Mouse (Mus musculus): ENCODE data around the gene Lrtm2.
"Not testable (repeated sequence)": the region's sequence is repeated elsewhere in the genome, so short reads cannot be mapped to it uniquely, and the experiment has no call there.

Gene Lrtm2

DNA sequence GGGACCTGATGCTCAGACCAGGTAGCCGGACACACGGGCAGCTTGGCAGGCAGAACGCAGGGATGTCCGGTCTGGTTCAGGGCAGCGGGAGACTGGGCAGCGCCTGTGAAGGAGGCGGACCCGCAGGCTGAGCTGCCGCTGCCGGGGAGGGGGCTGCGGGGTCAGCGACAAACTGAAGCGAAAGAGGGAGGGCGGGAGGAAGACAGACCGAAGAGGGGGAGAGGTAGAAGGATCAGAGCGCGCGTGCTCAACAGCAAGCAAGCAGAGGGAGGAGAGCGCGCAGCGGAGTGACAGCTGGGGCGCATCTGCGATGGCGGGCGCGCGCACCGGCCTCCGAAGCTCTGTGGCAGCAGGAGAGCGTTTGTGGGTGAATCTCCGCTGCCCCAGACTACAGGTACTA, at the start of gene Lrtm2:
Gene Lrtm2, minus strand, starts transcription at position 261 of the 400 bp plus-strand sequence.
- peak; percentile 59 for DNase-seq

GRCm38 (mm10) chr6:119378631-119379030, 48.1 kb upstream of the Lrtm2 start:
- no peak for DNase-seq

- no peak for DNase-seq
Observed at GRCm38 (mm10) chr6:119377613-119378012, 47.0 kb upstream of the Lrtm2 start.

- no peak for DNase-seq
Observed at GRCm38 (mm10) chr6:119375035-119375434, 44.5 kb upstream of the Lrtm2 start.

- DNase-seq = no peak
Observed at GRCm38 (mm10) chr6:119373000-119373705, 42.6 kb upstream of the Lrtm2 start.

- no peak for DNase-seq
Observed at GRCm38 (mm10) chr6:119372237-119372636, 41.7 kb upstream of the Lrtm2 start.

- DNase-seq = no peak
Observed at GRCm38 (mm10) chr6:119371624-119372023, 41.1 kb upstream of the Lrtm2 start.

DNA sequence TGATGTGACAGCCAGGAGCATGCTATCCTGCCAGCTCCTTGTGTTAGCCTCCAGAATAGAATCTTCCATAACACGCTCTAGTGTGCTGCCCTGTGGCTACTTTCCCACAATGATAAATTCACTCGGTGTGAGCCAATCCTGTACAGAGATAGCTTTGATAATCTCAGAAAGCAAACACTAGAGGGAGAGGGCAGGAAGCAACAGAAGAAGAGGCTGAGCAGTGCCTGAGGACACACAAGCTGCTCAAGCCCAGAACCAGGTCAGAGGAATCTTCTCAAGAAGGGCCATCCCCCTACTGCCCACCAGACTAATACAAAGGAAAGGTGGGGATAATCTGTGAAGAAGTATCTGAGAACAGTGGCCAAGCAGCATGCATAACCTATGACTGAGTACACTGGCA, 36.8 kb upstream of the Lrtm2 start:
- DNase-seq = no peak

DNA sequence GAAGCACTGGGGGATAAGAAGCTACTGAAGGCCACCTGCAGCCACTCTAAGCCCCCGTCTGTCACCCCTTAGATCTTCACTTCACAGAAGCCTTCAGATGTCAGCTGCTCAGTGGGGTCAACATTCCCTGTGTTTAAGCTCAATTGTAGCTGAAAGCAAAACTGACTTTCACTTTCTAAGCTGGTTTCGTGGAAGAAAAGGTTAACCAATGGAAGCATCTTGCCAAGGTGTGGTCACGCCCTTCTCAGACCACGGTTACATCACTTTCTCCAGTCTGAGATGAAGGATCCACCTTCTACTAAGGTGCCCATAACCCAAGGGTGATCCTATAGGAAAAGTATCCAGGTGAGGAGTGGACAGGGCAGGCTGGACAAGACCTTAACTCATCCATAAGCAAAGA, 36.2 kb upstream of the Lrtm2 start:
- DNase-seq = not testable (repeated sequence)

DNA sequence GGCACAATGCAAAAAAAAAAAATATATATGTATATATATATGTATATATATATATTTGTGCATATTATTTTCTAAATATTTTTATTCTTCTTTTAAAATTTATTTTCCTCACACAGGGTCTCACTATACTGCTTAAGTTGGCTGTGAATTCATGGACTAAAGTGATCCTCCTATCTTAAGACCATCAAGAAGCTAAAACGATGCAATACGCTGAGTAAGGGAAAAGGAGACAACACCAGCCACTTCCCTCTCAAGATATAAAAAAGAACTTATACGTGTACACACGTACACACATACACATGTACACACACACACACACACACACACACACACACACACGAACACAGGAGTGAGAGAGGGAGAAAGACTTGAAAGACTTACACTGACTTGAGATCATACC, 33.0 kb upstream of the Lrtm2 start:
- DNase-seq = no peak

- no peak for DNase-seq
Observed at GRCm38 (mm10) chr6:119360925-119361702, 30.5 kb upstream of the Lrtm2 start.

- DNase-seq = not testable (repeated sequence)
Observed at GRCm38 (mm10) chr6:119360250-119360649, 29.7 kb upstream of the Lrtm2 start.

GRCm38 (mm10) chr6:119358020-119358571, 27.5 kb upstream of the Lrtm2 start:
- no peak for DNase-seq

- no peak for DNase-seq
Observed at GRCm38 (mm10) chr6:119352501-119352900, 21.9 kb upstream of the Lrtm2 start.

GRCm38 (mm10) chr6:119351656-119352055, 21.1 kb upstream of the Lrtm2 start:
- no peak for DNase-seq

DNA sequence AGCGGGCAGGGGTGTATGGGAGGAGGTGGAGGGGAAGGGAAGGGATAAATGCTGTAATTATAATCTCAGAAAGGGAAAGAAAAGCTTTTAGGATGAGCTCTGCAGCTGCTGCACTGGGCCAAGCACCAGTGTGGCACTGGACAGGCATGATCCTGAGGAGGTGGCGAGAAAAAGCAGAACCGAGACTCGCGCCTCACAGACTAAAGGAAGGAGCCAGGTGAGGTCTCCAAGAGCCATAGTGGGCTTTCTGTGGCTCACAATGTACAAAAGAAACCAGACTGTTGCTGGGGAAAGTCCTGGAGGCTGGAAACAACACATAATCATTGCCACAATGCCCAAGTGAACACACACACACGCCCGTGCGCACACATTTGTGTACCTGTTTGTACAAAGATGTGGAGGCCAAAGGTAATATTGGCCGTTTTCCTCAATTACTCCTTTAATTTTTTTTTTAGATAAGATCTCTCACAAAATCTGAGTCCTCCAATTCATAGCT, 20.2 kb upstream of the Lrtm2 start:
- DNase-seq = no peak

DNA sequence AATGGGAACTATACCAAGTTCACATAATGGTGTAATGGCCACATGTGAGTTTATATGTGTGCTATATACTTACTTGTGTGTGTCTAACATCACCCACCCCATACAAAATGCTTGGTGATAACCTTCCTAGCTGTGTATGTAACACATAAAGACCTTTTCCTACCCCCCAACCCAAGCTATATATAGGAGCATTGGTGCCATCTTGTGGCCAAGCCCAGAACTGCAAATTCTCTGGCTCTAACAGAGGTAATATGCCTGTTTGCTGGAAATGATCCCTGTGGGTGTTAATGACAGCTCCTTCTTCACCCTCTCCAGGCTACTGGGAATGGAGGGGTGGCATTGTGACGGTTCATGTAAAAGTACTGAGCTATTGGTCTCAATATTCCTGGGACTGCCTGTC, 17.7 kb upstream of the Lrtm2 start:
- peak; percentile 71 for DNase-seq

- DNase-seq = no peak
Observed at GRCm38 (mm10) chr6:119347813-119348212, 17.2 kb upstream of the Lrtm2 start.

DNA sequence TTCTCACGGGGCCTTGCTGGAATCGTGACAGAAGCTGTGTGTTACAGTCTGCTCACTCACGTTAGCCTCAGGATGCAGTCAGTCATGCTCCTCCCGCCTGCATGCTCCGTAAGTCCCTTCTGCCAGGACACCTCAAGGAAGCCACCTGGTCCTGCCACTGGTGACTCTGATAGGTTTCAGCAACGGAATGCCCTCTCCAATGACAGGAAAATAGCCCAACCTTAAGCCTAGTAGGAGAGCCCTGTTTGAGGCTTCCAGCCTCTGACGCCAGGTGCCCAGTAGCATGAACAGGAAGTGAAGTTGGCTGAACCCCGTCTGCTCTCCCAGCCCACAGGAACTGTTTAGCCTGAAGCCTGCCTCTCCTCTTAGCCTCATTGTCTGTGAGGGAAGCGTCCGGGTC, 15.7 kb upstream of the Lrtm2 start:
- peak; percentile 74 for DNase-seq

DNA sequence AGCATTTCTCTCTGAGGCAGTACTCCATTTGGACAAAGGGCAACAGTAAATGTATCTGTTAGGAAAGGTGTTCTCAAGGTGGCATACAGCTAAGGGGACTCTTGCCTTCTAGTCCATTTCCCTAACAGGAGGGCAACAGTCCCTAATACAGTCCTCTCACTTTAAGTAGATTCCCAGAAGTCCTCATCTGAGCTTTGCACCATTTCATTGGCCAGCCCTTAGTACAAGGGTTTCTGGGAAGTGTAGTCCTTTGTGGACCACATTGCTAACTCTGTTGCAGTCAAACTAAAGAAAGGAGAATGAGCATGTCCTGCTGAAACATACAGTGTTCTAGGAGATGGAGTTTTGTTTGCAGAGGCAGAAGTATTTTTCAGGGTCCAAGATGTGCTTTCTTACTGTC, 10.8 kb upstream of the Lrtm2 start:
- no peak for DNase-seq

DNA sequence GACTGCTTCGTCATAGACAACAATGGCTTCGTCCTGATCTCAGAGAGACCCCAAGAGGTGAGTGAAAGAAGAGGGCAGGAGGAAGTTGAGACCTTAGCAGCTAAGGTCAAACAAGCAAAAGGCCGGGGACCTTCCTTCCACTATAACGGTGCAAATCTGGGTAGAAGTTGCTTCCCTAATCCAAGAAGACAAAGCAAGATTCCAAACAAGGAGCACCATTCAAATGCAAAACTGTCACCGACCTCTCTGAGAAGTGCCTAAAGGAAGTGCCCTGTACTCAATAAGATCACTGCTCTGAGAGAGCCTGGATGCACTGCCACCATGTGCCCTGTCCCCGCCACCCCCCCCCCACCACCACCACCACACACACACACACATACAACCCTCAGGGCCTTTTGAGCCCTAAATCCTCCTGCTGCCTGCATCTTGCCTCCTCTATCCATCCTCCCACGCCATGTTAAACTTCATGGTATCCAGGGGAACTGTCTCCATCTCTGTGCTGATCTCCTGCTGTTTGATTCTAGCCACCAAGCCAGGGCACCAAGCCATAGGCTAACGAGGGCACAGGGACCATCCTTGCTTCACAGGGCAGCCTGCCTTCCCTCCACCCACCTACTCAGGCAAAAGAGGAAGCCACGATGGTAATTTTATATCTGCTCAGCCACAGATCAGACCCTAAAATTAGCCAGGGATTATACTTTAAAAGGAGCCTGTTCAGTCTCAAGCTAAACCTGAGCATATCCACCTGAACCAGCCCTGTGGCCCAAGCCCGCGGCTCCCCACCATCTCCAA, 7.8 kb upstream of the Lrtm2 start:
- DNase-seq = no peak

- DNase-seq = no peak
Observed at GRCm38 (mm10) chr6:119337287-119337686, 6.7 kb upstream of the Lrtm2 start.

GRCm38 (mm10) chr6:119336124-119336523, 5.6 kb upstream of the Lrtm2 start:
- no peak for DNase-seq

Measured in cerebellum, adult 11-12 months (tissue).